Mouse (Mus musculus) adrenal gland, adult 18-20 months (tissue): Measurements from ENCODE around the gene Cryba2. TPM values are rescaled to one million over a fixed set of nuclear protein-coding genes. Genes with fewer than 3 reads are reported as not detected.

Experiments
- DNase-seq, 2 experiments: peaks; one replicate each; pipeline ENCODE4 v3.0.0; 2021 to 2022; ENCODE audit warnings: low spot score in 2 of 2
- long read RNA-seq, 2 experiments: library from polyadenylated mRNA; stranded (forward); transcript quantifications; one replicate each; pipeline ENCODE4 v2.0.0; 2021
- total RNA-seq, 2 experiments: library from RNA; stranded (reverse); gene quantifications; 1 replicate in 1 of 2; 2 replicates in 1 of 2; pipeline ENCODE4 v1.2.3; 2021

Gene Cryba2
- total RNA-seq = under 1 TPM; 0.58 to 0.76 TPM
- long read RNA-seq, experiment 1 = 0 reads
- long read RNA-seq, experiment 2 = 0 reads

DNA sequence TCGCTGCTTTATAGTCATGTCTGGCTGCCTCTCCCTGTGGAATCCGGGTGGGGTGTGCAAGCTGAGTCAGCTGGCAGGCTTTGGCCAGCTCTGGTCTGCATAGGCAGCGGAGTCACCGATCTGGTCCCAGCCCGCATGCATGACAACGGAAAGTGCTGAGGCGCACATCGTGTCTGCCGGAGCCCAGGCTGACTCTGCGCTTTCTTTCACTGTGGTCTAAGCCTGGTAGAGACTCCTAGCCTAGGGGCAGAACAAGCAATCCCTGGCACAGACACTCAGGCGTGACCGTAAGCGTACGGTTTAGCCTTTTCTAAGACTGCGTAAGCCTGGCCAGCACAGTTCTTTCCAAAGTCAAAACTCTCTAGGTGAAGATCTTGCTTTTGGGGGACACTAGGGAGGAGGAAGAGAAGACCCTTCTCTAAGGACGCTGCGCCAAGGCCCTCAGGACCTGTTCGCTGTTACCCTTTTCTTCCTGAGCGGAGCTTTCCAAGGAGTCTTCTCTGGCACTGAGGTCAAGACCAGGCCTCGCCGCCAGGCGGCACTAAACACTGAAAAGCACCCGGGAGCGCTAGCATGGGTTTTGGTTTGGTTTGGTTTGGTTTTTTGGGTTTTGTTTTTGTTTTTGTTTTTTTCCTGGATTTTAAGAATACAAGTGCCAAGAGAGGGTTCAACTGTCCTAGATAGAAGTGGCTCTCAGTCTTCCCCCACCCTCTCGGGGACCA, at the start of gene Cryba2:
Gene Cryba2, minus strand, starts transcription at position 10 of the 722 bp plus-strand sequence.
- DNase-seq = peak in 1 of 2 experiments; percentile 57

DNA sequence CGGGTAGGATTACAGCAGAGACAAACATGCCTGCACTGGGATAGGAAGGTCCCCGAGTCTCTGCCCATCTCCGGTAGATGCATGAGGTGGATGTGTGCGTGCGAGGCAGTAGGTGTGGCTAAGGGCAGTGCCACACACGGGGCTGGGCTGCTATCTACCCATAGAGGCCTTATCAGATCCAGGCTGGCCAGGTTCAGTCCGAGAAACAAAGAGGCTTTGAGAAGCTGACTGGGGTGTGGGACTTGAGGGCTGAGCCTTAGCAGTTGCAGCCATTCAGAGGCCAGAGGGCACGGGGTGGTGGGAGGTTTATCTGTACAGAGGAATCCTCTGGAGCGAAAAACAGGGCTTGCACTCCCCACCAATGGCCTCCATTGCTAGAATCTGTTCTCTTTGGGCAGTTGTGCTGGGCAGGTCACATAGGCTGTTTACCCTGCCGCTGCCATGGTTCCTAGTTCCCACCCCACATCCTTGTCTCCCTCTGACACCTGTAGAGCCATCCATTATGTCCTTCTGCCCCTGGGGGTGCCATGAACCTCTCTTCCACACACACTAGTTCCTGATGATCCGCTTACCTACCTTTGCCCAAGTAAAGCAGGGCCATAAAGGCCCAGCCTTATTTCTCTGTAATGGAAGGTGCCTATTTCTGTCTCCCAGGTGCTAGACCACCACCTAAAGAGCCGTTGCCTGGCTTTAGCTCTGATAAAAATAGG, 48.9 kb upstream of the Cryba2 start:
- no peak for DNase-seq

DNA sequence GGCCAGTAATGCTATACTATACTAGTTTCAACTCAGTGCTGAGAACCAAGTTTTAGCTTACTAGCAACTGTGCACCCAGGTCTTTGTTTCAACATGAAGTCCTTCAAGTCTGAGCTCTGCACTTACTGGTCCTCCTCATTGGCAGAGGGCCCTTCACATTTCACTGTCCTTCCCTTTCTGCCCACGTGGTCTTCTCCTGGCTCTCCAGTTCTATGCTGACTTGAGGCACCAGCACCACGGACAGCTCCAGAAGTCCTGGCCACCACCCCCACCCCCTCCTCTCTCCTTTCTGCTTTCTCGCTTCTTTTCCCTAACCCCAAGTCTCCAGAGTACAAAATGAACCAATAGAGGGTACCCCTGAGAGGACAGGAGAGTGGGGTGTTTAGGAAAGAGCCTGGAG, 46.8 kb upstream of the Cryba2 start:
- no peak for DNase-seq

GRCm38 (mm10) chr1:74936221-74936830, 43.4 kb upstream of the Cryba2 start:
- no peak for DNase-seq

DNA sequence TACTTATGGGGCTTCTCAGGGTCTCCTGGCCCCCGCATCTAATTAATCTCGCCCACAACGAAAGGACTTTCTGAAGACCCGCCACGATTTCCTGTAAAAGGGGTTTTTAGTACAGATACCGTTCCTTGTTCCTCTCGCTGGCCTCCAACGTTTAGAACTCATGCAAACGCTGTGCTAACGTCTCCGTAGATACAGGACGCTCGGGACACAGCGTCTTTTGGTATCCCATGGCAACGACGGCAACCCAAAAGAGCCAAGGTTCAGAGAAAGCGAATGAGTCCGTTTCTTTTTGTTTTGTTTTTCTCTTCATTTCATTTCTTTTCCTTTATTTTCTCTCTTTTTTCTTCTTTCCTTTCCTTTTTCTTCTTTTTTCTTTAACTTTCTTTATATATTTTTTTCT, 42.5 kb upstream of the Cryba2 start, which contains the start of gene Cfap65:
Gene Cfap65, minus strand, starts transcription at position 198 of the 400 bp plus-strand sequence.
- peak in 1 of 2 experiments; percentile 23 for DNase-seq

DNA sequence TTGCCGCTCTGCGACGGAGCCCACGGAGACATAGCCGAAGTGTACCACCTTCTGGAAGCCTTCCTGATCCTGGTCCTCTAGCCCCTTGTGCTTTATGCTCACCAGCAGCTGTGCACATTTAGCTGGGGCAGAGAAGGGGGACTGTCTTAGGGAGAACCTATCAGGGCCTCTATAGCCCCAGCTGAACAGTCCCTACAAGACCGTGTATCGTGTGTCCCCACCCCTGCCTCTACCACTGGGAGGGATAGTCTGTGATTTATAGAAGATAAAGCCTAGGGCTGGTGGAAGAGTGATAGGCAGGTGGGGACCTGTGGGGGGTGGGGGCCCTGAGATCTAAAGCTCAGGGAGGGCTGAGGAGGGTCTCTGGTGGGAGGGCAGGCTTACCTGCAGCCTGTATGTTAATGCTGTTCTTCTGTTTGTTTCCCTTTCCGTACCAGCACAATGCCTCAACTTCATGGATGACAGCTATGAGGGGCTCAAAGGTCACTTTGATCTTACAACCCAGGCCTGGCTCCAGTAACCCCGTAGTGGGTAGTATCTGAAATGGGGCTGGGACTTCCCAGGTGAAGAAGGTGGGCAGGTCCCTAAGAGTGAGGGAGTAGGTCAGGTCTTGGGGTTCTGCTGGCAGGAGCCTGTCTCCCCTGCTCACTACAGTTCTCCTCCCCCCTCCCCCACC, 34.8 kb upstream of the Cryba2 start:
- no peak for DNase-seq

DNA sequence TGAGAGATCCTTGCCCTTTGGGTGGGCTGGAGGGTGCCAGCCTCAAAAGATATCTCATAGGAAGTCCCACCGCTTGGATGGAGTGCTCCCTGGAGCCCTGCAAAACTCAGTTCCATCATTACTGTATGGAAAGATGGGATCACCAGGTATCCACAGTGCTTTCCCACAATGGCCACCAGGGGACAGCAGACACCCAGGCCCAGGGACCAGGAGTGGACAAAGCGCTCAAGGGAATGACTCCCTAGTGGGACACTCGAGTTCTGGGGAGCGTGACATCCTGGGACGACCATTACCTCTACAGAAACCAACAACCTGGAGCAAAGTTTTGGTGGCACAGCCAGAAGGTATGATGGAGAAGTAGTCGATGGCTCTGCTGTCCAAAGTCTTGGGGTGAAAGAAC, 33.8 kb upstream of the Cryba2 start:
- DNase-seq = peak; percentile 50 to 54

GRCm38 (mm10) chr1:74924464-74924863, 31.5 kb upstream of the Cryba2 start:
- DNase-seq = no peak

GRCm38 (mm10) chr1:74915706-74916105, 22.8 kb upstream of the Cryba2 start:
- DNase-seq = no peak

GRCm38 (mm10) chr1:74902191-74902590, 9.2 kb upstream of the Cryba2 start:
- no peak for DNase-seq

DNA sequence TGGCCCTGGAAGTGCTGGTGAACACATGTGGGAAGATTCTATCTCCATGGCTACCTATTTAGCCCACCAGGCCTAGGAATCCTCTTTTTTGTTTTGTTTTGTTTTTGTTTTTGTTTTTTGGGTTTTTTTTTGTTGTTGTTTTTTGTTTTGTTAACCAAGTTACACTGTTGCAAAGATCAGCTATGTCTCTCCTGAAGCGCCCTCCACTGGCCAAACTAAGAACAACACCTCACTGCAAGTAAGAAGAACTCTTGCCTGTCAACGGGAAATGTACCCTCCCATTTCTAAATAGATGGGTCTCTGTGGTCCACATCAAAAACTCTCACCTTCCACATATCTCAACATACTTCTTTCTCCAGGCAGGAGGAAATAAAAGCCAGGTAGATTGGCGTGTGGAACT, 8.7 kb upstream of the Cryba2 start:
- DNase-seq = peak; percentile 58 to 72

DNA sequence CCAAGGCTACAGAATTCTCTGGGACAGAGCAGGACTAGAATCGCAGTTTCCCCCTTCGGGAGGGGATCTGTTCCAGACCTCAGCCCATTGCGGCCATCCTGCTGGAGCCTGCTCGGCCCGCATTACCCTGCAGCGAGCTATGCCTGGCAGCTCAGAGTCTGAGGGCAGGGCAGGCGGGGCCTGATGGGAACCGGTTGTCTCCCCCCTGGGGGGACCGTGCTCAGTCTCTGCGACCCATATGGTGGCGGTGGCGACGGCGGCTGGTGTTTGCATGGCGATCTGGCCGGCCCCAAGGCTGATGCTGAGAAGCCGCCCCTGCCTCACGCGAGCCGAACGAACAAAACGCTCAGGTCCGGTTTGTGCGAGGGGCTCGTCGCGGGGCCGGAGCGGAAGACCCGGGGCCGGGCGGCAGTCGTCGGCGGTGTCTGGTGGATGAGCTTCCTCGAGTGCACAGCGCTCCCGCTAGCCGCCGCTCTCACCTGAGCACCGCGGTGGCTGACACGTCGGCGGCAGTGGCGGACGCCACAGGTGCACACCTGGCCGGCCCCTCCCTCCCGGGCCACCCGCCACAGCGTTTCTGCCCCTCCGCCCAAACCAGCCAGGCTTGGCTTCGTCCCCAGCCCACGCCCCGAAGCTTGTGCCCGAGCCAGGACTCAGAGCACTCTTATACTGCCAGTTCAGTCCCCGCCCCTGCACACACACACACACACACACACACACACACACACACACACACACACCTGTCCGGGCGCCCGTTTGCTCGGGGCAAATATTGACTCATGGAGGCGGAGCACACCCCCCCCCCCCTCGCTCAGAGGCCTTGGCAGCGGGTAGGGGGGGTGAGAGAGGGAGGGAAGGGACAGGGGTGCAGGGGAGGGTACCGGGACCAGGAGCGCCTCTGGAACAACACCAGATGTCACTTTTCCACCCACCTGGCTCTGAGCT, 7.7 kb upstream of the Cryba2 start:
- no peak for DNase-seq

DNA sequence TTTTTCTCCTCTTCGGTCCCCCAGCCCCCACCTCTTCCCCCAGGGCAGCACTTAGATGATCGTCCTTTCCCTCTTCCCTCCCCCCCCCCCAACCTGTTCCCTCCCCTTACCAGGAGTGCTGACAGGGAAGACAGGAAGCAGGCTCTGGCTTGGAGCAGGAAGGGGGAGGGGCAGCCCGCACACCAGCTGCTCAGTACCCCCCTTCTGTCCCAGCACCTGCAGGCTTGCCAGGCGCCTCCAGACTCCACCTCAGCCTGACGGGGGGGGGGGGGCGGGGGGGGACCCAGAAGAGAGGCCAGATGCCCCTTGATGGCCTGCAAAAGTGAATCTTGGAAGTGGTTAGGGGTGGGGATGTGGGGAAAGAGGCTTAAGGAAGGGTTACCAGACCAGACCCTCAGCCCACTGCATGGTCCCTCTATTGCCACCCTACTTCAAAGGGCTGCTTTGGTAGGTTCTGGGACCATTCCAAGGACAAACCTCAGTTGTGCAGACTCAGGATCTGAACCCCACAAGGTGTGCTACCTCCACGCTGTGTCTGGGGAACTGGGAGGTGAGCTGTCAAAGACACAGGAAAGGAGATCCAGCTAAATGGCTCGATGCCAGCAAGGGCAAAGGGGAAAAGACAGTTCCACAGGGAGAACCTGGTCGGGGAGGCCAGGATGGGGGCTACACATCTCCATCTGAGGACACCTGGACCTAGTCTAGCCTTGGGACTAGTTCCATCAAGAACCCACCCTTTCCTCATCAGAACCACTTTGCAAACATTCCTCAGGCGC, 5.9 kb upstream of the Cryba2 start:
- DNase-seq = no peak

DNA sequence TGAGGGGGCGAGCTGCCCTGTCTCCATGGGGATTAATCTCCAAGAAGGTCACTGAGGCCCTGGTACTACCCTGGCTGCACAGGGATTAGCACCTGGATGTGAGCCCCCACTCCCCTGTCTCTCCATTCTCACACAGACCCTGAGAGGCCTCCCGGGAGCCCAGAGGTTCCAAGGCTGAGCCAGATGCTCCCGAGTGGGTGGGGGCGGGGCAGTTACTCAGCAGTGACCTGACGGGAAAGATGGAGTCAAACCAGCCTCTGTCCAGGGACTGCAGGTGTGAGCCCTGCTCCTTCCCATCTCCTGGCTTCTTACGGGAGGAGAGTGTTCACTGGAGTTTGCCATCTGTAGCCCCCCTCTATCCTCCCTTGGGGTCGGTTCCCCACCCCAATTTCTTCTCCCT, 5.0 kb upstream of the Cryba2 start:
- no peak for DNase-seq

DNA sequence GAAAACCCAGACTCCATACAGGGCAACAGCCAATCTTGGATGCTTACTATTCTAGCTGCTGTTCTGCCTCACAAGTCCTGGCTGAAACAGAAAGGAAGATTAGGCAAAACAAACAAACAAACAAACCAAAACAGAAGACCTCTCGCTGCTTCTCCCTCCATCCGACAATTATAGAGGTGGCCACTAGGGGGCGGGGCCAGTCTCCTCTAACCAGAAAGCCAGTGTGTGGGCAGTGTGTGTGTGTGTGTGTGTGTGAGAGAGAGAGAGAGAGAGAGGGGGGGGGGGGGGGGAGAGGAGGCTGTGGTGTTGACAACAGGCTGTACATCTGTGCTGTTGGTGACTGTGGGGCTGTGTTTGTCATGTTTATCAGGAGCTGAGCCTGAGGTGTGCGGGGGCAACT, 2.0 kb upstream of the Cryba2 start:
- DNase-seq = peak; percentile 57 to 66

GRCm38 (mm10) chr1:74892351-74893133, 401 bp downstream of the Cryba2 start:
- no peak for DNase-seq

DNA sequence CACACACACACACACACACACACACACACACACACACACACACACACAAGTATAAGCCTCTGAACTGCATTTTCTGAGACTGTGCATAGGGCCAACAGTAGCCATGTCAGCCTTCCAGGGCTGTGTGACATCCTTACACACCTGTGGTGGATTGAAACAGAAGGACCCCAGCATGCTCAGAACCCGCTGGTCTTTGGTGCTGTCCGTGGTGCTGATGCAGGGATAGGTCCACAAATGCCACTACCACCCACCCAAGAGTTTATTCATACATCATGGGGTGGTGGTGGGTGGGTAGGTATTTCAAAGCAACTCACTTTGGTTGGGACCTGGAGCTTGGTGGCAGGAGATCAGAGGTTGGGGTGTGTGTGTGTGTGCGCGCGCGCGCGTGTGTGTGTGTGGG, 1.4 kb downstream of the Cryba2 start:
- no peak for DNase-seq

DNA sequence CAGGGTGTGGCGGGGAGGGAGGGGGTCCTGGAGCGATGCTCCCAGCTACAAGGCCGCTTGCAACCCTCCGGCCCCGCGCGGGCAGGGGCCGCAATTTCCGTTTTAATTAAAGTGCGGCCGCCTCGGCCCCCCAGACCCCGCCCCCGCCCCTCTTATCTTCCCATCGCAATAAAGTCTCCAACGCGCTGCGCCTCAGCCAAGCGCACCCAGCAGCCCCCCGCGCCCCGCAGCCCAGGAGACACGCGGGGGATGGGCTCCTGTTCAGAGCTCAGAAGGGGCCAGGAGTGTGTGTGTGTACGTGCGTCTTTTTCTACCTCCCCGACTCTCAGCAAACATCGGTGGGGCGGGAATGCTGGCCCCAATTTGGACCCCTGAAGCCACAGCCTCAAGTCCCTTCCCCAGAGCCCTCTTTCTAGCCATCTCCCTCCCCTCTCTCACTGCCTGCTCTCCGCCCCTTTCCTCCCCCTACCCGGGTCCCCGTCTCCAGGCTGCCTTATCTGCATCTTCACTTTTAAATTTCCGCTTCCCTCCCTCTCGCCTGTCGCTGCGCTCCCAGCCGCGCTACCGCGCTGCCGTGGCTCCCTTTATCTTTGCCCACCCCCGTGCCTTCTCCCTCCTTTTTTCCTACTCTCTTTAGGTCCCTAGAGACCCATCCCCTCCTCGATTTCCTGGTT, 7.4 kb downstream of the Cryba2 start, which contains the start of gene Fev:
Gene Fev, minus strand, starts transcription at position 51 of the 674 bp plus-strand sequence.
- no peak for DNase-seq
